Mouse (Mus musculus) 3134 (cell line): ENCODE results near the gene Epb41l2.

ENCODE experiments used
- DNase-seq: peaks from one replicate; pipeline ENCODE4 v3.0.0-alpha.2; 2011; ENCODE audit warnings: low spot score; ENCODE audit not compliant: insufficient read length; ENCODE audit errors: extremely low read depth

Epb41l2 gene

DNA sequence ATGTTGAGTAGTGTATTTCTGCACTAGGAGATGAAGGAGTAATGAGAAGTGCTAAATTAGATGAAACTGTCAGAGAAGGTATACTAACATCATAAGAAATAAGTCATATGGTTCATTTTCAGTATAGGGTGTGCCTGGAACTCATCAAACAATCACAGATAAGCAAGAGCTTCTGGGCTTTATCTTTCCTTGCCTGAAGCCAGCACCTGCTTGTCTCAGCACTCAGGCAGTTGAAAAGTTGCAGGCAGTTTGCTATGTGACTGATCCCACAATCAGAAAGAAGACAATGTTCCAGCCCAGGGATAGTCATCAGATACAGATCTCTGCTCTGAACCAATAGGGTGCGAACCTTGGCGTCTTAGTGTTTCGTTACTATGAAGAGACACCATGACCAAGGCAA, 181.5 kb downstream of the Epb41l2 start:
- no peak for DNase-seq

DNA sequence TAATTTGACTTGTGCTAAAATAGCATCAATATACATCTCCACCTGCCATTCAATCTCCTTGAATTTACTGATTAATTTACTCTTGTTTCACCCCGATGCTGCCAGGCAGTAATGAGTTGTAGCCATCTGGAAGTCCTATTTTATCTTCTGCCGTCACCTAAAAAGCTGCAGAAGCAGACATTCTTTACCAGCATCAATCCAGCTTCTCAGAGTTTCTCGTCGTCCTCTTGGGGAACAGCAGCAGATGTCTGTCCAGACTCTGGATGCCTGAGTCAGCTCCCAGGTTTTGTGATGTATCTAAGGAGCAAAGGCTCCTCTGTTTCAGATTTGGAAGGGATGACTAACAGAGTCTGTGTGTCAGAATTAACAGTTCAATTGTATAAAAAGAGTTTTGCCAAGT, 193.3 kb downstream of the Epb41l2 start:
- no peak for DNase-seq

DNA sequence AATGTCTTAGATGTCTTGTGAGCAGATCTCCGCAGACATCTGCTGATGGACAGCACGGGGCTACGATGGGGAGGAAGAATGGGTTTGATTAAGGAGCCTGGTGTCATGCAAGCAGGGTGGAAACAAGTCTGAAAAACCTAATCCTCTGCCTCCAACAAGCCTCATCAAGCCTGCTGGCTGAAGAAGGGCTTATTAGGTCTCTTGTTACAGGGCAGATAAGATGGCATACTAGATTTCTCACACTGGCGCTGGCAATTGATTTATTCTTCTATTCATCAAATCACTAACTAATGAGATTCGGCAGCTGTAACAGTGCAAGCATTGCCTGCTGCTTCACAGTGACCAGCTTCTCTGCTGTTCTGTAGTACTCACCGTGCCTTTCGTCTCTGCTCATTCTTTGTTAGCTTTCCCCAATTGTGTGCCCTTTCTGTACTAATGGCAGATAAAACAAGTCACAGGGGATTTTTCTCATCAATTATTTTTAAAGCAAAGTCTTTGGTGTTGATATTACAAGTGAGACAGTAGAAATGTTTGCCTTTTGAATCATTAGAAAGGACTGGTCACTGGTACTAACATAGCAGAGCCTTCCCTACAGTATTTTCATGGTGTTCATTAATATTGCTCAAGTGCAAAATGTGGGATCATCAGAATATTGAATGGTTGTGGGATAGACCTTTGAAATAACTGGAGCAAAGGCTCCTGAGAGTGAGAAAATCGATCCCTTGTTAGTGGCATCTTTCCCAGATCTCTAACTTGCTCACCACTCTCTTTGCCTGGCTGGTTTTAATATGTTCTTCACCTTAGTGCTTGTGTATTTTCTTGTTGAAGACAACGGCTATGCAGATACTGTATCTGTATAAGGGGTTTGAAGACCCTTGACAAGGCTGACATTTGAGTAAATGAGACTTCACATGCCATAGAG, 212.0 kb downstream of the Epb41l2 start:
- DNase-seq: no peak
